Mouse (Mus musculus): ENCODE results near the gene Abcb9.

GRCm38 (mm10) chr5:124074845-124075307 lies 20.7 kb downstream of the Abcb9 start:
- no peak for TF ChIP-seq CTCF (IDR thresholded peaks at IDR 0.05; ENCODE audit: control insufficient read depth, insufficient read depth, low read length)
- TF ChIP-seq POLR2A (IDR thresholded peaks at IDR 0.05; ENCODE audit: borderline replicate concordance, control insufficient read depth, low read depth, low read length), result no peak
